Mouse (Mus musculus) kidney, postnatal 4 days (tissue): ENCODE data around the gene Smim12.
A peak's percentile ranks its signal among the peaks of the same experiment; 100 is the strongest.

Experiments
- DNase-seq, 2 experiments: peaks; one replicate each; pipeline ENCODE4 v3.0.0; 2021; ENCODE audit warnings: mixed read lengths in 2 of 2

Gene Smim12

DNA sequence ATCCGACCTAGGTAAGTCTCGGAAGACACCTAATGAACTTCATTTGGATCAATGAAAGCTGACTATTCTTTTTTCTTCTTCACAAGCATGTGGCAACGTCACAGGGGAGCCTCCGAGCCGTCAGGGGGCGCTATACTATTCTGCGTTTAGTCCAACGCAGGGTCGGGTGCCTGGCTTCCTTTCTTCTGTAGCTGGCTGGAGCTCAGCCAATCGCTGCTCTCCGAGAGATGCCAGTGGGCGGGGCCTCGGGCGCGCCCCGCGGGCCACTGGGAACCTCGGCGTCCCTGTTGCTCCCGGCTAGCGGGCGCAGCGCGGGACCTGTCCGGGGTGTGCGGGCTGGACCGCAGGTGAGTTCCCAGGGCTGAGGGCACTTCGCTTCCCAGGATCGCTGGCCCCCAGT, at the start of gene Smim12:
Gene Smim12, plus strand, starts transcription at position 233 of the 400 bp plus-strand sequence.
- peak; percentile 100 for DNase-seq

DNA sequence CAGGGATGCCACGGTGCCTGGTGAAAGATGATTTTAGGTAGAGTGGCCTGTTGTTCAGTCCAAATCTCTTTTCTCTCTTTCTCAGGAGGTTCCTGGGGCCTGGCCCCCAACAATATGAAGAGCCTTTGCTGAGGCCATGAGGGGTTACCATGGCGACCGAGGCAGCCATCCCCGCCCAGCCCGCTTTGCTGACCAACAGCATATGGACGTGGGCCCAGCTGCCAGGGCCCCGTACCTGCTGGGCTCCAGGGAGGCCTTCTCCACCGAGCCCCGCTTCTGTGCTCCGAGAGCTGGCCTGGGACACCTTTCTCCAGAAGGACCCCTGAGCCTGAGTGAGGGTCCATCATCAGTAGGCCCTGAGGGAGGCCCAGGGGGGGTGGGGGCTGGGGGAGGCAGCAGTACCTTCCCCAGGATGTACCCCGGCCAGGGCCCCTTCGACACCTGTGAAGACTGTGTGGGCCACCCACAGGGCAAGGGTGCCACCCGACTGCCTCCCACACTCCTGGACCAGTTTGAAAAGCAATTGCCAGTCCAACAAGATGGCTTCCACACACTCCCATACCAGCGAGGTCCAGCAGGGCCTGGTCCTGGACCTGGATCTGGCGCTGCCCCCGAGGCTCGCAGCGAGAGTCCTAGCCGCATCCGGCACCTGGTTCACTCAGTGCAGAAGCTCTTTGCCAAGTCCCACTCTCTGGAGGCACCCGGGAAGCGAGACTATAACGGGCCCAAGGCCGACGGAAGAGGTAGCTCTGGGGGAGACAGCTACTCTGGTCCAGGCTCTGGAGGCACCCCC, 48.9 kb upstream of the Smim12 start:
- DNase-seq: no peak

DNA sequence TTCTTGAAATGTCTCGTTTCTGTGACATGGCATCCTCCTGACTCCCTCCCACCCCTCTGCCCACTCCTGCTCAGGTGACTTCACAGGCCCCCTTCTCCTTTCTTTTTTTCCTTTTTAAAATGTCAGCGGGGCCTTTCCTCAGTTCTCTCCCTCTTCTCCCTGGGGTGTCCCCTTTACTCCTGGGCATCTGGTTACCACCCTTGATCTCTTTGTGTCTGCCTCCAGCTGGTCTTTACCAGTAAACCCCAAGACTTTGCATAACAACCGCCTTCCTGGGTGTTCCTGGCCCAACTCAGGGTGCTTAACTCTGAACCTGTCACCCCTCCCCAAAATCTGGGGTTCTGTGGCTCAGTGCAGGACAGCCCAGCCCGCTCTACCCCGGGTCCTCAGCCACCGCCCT, 45.0 kb upstream of the Smim12 start:
- DNase-seq: no peak

DNA sequence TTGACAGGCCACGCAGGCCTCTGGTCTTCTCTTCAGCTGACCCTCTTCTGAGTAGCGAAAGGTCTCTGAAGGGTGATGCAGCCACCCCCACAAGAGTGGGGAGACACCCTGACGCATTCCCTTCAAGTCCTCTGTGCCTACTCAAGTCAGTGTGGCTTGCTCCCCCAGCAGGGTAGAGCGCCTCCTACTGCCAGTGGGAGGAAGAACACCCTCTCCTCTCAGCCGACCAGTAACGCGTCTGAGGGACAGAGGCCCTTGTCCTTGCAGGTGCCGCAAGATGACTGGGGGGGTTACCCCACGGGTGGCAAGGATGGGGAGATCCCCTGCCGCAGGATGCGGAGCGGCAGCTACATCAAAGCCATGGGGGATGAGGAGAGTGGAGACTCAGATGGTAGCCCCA, 44.2 kb upstream of the Smim12 start:
- no peak for DNase-seq

DNA sequence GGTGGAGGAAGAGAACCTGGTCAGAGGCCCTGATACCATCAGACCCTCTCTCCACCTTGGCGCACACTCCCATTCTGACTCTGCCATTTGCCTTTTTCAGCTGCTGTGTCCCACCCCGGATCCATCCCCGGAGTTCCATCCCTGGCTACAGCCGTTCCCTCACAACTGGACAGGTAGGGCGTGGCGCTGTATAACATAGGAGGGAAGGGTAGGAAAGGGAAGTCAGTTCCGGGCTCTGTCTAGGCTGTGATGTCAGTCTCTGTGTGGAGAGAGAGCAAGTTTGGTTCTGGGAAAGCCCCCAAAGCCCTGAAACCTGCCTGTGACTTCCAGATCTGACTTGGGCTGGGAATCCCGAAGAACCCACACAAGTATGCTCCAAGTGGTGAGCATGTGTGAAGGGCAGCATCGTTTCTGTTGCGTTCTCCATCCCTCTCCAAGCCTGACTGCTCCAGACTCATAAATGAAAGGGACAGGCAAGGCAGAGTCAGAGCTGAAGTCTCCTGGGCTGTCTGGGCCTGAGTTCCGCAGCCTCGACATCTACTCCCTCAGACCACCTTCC, 43.3 kb upstream of the Smim12 start:
- no peak for DNase-seq

DNA sequence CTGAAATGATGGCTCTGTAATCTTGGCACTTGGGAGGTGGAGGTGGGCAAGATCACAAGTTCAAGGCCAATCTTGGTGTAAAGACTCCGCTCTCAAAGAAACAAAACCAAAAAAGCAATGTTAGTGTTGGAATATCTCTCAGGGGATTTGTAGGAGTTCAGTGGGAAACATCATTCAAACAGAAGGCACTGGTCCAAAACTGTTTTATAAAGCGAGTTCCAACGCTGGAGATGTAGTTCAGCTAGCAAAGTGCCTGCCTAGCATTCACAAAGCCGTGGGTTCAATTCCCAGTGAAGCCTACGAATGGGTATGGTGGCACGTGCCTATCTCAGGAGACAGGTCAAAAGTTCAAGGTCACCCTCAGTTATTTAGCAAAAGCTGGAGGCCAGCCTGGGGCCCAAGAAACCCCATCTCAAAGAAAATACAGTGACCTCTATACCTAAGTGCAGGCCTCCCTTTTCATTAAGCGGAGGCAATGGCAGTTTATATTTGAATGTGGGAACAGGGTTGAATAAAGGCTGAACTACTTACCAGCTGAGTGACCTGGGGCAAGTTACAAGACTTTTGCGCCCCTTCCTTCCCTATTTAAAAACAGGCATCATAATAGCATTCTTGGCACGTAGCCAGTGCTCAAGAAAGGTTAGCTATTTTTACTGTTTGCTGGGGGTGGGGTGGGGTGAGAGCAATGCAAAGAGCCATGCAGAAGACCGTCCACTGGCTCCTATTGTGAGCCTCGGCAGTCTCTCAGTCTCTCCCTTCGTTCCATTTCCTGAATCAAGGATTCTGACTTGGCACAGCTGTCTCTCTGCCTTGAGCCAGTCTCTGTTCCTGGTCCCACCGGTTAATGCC, 42.6 kb upstream of the Smim12 start:
- no peak for DNase-seq

DNA sequence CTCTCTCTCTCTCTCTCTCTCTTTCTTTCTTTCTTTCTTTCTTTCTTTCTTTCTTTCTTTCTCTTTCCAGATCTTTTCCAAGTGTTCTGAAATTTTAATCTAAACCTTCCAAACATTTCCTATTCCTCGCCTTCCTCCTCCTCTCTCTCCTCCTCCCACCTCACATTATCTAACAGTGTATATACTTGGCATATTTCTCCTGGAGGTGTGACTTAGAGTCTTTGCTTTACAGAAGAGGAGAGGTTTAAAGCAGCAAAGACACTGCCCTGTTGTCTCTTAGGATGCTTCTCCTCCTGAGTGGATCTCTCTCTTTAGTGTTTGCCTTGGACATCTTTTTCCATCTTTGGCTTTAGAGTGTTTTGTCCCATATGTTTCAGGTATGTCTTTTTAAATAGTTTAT, 40.5 kb upstream of the Smim12 start:
- DNase-seq: no peak

DNA sequence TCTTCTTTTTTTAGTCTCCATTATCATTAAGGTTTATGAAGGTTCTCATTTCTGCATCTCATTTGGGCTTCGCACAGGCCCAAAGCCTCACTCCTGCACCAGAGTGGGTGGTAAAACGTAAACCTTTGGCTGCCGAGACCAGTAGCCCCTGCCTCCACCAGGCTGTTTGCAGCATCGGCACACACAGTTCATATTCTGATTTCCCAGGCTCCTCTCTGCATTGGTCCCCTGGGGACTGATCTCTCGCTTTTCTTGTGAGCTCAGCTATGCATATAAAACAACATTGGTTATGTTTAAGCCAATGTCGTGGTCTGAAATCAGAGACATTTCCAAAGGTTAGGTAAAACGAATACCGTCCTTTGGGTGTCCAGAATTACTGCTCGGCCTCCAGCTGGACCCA, 32.3 kb upstream of the Smim12 start:
- no peak for DNase-seq

DNA sequence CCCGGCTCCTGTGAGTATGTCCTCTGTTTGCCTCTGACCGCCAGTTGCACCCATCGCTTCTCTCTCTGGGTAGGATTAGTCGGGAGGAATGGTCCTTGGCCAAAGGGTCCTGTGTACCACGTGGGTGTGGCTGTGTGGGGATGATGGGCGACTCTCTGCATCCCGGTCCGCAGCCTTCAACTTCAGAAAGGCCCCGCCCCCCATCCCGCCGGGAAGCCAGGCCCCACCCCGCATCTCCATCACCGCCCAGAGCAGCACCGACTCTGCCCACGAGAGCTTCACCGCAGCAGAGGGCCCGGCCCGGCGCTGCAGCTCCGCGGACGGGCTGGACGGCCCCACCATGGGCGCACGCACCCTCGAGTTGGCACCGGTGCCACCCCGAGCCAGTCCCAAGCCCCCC, 29.1 kb upstream of the Smim12 start:
- no peak for DNase-seq

DNA sequence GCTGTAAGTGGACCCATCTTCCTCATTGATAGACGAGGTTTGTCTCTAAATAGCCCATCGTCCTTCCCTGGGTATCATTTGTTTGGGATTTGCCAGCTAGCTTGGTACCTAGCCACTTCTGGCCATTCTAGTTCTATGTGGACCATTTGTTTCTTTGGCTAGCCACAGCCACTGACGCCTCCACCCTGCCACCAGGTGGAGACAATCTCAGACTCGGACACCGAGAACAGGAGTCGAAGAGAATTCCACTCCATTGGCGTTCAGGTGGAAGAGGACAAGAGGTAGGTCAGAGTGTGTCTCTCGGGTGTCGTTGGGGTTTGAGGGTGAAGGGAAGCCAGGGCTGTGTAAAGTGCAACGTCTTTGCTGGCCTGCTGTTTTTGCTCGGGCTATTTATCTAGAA, 28.5 kb upstream of the Smim12 start:
- DNase-seq: peak in 1 of 2 experiments; percentile 17

DNA sequence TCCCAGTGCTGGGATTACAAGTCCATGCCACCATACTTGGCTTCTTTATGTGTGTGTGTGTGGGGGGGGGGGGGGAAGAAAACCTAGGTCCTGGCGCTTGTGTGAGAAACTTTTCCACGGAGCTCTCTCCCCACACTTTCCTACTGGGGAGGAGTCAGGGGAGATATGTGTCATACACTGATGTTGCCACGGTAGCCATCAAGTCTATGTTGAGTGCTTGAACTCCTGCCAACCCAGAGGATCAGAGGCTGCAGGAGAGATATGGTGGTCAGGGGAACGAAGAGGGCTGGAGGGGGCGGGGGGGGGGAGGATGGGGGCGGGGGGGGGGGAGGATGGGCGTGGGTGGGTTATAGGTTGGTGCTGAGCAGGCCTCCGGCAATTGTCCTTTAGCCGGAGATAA, 27.8 kb upstream of the Smim12 start:
- no peak for DNase-seq

DNA sequence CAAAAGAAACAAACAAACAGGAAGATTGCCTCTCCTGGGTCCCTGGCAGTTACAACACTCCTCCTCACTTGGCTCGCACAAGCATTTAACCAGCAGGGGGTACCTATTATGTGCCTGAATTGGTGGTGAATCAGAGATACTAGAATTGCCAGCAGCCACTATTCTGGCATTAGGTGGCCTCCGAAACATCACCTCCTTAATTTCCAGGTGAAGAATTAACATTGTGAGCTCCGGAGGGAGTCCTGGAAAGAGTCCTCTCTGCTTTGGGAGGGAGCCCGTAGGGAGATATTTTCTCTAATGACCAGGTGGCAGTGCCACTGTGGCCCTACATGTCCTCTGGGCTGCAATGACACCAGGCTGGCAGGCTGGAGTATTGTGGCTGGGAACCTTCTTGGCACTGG, 27.3 kb upstream of the Smim12 start:
- no peak for DNase-seq

DNA sequence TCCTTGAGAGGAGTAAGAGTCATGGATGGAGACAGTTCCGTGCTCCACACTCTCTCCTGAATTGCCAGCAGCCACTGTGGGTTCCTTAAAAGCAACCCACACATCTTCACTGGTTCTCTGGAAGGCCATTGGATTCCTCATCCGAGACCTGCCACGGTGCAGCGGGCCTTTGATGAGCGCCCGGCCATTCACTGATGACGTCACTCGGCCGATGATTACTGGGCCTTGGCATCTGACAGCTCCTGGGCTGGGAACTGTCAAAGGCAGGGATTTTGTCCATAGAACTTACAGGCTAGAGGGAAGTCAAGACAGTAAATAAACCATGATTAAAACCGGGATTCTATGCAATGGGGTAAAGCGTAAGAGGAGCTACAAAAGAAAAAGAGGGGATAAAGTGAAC, 26.5 kb upstream of the Smim12 start:
- peak in 1 of 2 experiments; percentile 17 for DNase-seq

DNA sequence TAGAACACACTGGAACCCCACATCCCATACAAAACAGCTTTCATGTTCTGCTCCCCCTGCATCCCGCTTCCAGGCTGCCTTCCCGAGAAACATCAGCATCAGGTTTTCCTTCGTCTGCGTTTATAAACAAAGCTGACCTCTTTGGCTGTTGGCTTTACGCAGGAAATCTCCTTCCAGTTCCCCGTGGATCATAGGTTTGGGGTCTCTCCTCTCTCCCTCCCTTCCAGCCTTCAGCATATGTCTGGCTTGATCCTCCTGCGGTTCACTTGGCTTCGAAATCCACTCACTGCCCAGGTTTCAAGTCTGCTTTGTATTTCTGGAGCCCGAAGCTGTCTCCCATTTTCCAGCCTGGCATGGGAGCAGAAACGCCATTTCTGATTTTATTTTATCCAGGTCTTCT, 20.3 kb upstream of the Smim12 start:
- DNase-seq: no peak

DNA sequence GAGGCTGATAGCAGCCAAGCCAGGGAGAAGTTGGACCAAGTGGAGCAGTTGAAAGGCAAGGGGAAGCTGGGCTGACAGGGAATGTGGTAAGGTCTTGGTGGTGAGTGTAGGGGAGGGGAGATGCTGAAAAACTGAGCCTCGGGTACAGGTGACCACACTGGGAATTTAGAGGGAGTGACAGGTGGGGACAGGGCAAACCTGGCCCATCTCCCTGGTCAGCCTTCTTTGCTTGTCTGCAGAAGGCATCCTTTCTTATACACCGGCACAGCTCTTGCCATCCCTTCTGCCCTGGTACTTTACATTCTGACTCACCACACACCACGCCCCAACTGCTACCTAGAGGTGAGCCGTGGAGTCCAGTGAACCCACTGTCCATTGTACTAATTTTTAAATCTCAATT, 19.8 kb upstream of the Smim12 start:
- no peak for DNase-seq

DNA sequence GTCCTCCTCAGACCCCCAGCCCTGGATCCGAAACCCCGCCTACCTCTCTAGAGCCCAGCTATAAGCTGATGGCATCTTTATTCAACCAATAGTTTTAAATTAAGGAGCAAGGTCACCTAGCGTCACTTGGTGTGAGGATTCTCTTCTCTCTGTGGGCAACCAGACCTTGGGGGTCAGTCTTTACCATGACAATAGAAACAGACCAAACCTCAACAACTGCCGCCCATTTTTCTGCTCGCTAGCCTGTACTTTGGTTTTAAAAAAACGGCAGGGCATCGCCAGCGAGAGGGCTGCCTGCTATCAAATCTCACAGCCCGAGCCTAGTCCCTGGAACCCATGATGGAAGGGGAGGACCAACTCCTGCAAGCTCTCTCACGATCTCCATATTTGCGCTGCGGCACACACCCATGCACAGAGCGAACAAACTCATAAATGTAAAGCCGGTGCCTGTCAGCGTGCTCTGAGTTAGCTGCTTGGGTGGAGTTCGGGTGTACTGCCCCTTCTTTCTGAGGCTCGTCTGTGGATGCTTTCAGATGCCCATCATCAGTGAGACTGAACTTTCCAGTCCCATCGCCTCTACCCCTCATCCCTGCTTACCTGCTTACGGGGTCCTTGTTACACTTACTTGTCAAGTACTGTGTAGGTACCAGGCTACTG, 19.0 kb upstream of the Smim12 start:
- DNase-seq: no peak

DNA sequence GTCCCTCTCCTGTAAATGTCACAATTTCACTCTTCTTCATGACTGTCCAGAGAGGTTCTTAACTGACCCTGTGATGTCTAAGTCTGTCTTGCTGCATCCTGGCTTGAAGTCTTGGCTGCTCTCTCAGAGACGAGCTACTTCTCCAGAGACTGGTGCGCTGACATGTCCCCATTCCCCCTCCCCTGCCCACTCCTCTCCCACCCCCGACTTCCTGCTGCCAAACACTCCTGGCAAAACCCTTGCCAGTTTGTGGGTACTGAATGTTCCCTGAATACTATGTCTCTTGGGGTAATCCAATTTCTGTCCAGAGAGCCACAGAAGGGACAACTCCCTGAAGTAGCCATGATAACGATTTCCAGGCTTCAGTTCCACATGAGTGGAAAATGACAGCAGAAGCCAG, 17.5 kb upstream of the Smim12 start:
- no peak for DNase-seq

DNA sequence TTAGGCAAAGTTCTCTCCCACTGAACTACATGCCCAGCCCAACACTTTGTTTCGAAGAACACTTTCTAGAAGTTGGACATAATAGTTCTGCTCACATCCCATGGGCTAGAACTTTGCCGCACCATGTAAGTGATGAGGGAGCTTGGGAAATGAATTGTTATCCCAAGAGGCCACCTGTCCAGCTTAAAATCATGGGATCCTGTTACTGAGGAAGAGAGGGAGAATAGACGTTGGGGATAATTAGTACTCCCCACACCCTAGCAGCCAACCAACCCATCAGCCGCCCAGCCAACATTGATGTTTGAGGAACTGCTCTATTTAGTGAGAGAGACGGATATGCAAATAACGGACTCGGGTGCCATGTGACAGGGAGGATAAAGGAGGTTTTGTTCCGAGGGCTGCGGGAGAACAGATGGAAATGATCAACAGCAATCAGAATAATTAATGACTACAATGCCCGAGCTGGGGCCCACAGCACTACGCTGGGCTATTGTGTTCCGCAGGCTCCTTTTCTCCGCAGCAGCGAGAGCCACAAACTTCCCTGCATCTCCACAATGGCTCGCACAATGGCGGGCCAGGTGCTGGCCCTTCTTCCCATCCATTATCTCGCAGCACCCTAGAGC, 16.4 kb upstream of the Smim12 start:
- no peak for DNase-seq

DNA sequence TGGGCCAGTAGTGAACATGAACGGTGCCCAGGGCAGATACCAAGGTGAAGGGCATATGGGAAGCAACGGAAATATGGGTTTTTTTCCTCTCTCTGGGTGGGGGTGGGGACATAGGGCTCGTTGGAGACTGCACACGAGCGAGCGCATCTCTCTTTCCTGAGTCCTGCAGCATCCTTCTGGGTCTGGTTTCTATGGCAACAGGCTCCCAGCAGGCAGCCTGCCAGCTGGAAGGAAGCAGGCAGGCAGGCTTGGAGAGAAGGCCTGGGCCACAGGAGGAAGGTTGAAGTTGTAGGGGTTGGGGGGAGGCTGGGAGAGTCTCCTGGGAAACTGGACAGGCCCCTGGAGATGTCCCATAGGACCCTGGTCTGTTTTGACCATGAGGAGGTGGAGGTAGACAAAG, 11.6 kb upstream of the Smim12 start:
- DNase-seq: no peak

DNA sequence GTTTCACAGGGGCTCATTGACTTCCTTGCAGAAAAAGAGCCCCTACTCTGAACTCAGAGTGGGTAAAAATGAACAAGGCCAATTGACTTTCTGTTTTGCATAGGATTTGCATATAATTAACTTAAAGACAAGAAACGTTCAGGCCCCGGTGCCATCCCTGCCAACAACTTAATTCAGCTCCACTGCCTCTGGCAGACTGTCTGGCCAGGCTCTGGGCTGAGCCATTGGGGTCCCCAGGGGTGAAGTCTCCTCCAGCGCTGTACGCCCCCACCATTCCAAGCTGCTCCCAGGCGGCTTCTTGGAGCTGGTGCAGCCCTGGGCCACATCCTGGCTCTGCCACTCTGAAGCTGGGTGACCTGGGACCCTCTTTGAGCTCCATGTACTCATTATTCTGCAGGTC, 11.0 kb upstream of the Smim12 start:
- no peak for DNase-seq

DNA sequence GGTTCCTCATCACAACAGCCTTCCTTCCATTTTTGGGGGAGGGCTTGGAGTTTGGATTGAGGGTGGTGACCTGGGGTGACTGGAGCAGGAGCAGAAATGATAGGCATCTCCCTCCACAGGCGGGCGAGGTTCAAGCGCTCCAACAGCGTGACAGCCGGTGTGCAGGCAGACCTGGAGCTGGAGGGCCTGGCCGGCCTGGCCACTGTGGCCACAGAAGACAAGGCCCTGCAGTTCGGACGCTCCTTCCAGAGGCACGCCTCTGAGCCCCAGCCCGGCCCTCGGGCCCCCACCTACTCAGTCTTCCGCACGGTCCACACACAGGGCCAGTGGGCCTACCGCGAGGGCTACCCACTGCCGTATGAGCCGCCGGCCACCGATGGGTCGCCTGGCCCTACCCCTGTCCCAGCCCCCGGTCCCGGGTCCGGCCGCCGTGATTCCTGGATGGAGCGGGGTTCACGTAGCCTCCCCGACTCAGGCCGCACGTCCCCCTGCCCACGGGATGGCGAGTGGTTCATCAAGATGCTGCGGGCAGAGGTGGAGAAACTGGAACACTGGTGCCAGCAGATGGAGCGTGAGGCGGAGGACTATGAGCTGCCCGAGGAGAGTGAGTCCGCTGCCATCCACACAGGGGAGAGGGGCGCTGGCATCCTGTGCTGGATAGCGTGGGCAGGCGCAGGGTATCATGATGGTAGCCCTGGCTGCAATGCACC, 10.0 kb upstream of the Smim12 start:
- no peak for DNase-seq
